Mouse (Mus musculus): ENCODE data around the gene Hnrnpa2b1. TPM values are rescaled to one million over a fixed set of nuclear protein-coding genes. Genes with fewer than 3 reads are reported as not detected.

Hnrnpa2b1 gene
- polyA plus RNA-seq, 1 experiment = 275 TPM

DNA sequence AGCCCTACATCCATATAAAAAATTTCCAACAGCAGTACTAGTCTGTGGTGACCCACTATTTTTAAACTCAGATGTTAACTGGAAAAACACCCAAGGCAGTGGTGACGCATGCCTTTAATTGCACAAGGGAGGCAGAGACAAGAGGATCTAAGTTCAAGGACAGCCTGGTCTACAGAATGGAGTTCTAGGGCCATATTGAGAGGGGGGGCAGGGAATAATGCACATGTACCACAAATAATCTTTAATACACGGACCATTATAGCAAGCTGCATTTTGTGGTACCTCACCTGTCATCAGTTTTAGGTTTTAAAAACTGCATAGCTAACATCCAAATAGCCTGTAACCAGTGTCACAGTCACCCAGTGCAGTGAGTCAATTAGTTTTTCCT, 10.8 kb downstream of the Hnrnpa2b1 start:
- no peak overlapping the region for H3ac ChIP-seq (ENCODE audit: control insufficient read depth, insufficient read length)
- H3K27me3 ChIP-seq (ENCODE audit: control insufficient read depth, insufficient read depth, insufficient read length) = no peaks in the 10 kb centered on the region
- no peak overlapping the region for H3K4me3 ChIP-seq
- H3K36me3 ChIP-seq (ENCODE audit: control insufficient read depth, insufficient read depth) = peaks cover 55% of the 10 kb centered on the region
- no peak for TF ChIP-seq CEBPB (IDR thresholded peaks at IDR 0.05; ENCODE audit: insufficient read depth, poor library complexity, severe bottlenecking)
- peak; percentile 24 for TF ChIP-seq POLR2A (IDR thresholded peaks at IDR 0.05; ENCODE audit: insufficient read length, low read depth)
- no peak for TF ChIP-seq TCF3 (IDR thresholded peaks at IDR 0.05; ENCODE audit: insufficient read length, low read depth)
- peak; percentile 97 for TF ChIP-seq POLR2AphosphoS2 (IDR thresholded peaks at IDR 0.05; ENCODE audit: insufficient read length, low read depth)
- no peak for TF ChIP-seq USF1 (IDR thresholded peaks at IDR 0.05; ENCODE audit: low read depth)
- TF ChIP-seq MYOG (IDR thresholded peaks at IDR 0.05; ENCODE audit: control insufficient read depth in 1 of 3, insufficient read depth in 1 of 3, insufficient read length in 2 of 3, low read depth in 2 of 3) = no peak
- TF ChIP-seq MYOD1 (IDR thresholded peaks at IDR 0.05; ENCODE audit: control insufficient read depth in 1 of 3, insufficient read length in 2 of 3, low read depth in 2 of 3) = no peak
- TF ChIP-seq E2F4 (IDR thresholded peaks at IDR 0.05; ENCODE audit: insufficient read depth) = no peak
- no peak for TF ChIP-seq MAX (IDR thresholded peaks at IDR 0.05; ENCODE audit: low read depth)
- no peak for TF ChIP-seq SRF (IDR thresholded peaks at IDR 0.05; ENCODE audit: control insufficient read depth, insufficient read length, low read depth)
- H3K4me2 ChIP-seq (ENCODE audit: low read depth) = no peak overlapping the region
- peaks cover 12% of the 10 kb centered on the region for H3K79me2 ChIP-seq (ENCODE audit: control insufficient read depth, insufficient read depth)

DNA sequence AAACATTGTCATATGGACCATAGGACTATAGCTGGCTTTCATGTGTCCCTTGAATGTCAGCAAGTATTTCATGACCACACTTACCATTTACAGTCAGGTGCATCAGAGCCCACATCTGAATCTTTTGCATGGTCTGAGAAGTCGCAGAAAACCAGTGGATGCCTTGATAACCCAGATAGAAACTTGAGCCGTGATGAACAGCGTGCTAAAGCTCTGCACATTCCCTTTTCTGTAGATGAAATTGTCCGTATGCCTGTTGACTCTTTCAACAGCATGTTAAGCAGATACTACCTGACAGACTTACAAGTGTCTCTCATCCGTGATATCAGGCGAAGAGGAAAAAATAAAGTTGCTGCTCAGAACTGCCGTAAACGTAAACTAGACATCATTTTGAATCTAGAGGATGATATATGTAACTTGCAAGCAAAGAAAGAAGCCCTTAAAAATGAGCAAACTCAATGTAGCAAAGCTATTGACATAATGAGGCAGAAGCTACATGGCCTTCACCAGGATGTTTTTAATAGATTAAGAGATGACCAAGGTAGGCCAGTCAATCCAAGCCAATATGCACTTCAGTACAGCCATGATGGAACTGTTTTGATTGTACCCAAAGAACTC, 11.8 kb downstream of the Hnrnpa2b1 start:
- peaks cover 44% of the 10 kb centered on the region for H3K36me3 ChIP-seq (ENCODE audit: control insufficient read depth, insufficient read depth)
- no peak overlapping the region for H3K4me3 ChIP-seq
- no peak overlapping the region for H3ac ChIP-seq (ENCODE audit: control insufficient read depth, insufficient read length)
- H3K79me2 ChIP-seq (ENCODE audit: control insufficient read depth, insufficient read depth) = peaks cover 4% of the 10 kb centered on the region
- no peaks in the 10 kb centered on the region for H3K27me3 ChIP-seq (ENCODE audit: control insufficient read depth, insufficient read depth, insufficient read length)
- no peak overlapping the region for H3K4me2 ChIP-seq (ENCODE audit: low read depth)
- no peak for TF ChIP-seq SRF (IDR thresholded peaks at IDR 0.05; ENCODE audit: control insufficient read depth, insufficient read length, low read depth)
- no peak for TF ChIP-seq E2F4 (IDR thresholded peaks at IDR 0.05; ENCODE audit: insufficient read depth)
- TF ChIP-seq POLR2A (IDR thresholded peaks at IDR 0.05; ENCODE audit: insufficient read length, low read depth) = no peak
- TF ChIP-seq MAX (IDR thresholded peaks at IDR 0.05; ENCODE audit: low read depth) = no peak
- no peak for TF ChIP-seq POLR2AphosphoS2 (IDR thresholded peaks at IDR 0.05; ENCODE audit: insufficient read length, low read depth)
- no peak for TF ChIP-seq REST (IDR thresholded peaks at IDR 0.05; ENCODE audit: insufficient read depth, insufficient read length)
- no peak for TF ChIP-seq USF1 (IDR thresholded peaks at IDR 0.05; ENCODE audit: low read depth)
- no peak for TF ChIP-seq MYOD1 (IDR thresholded peaks at IDR 0.05; ENCODE audit: control insufficient read depth in 1 of 3, insufficient read length in 2 of 3, low read depth in 2 of 3)
- TF ChIP-seq CEBPB (IDR thresholded peaks at IDR 0.05; ENCODE audit: insufficient read depth, poor library complexity, severe bottlenecking) = no peak
- no peak for TF ChIP-seq MYOG (IDR thresholded peaks at IDR 0.05; ENCODE audit: control insufficient read depth in 1 of 3, insufficient read depth in 1 of 3, insufficient read length in 2 of 3, low read depth in 2 of 3)

DNA sequence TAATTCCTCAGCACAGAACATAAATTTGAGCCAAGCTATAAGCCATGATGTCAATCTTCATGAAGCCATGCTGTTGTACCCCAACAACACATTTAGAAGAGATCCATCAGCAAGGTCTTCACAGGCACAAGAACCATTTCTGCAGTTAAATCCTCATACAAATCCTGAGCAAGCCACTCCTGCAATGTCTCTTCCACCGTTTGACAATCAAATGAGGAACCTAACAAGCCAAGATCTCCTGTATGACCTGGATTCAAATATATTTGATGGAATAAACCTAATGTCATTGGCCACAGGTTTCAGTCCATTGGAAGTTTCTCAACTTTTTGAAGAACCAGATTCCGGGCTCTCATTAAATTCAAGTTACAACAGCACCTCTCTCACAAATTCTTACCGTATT, 12.4 kb downstream of the Hnrnpa2b1 start:
- no peak overlapping the region for H3K4me2 ChIP-seq (ENCODE audit: low read depth)
- peak; percentile 29 for TF ChIP-seq POLR2AphosphoS2 (IDR thresholded peaks at IDR 0.05; ENCODE audit: insufficient read length, low read depth)
- no peak for TF ChIP-seq USF1 (IDR thresholded peaks at IDR 0.05; ENCODE audit: low read depth)
- peaks cover 4% of the 10 kb centered on the region for H3K79me2 ChIP-seq (ENCODE audit: control insufficient read depth, insufficient read depth)
- H3K36me3 ChIP-seq (ENCODE audit: control insufficient read depth, insufficient read depth) = peaks cover 38% of the 10 kb centered on the region
- no peak overlapping the region for H3ac ChIP-seq (ENCODE audit: control insufficient read depth, insufficient read length)
- no peaks in the 10 kb centered on the region for H3K27me3 ChIP-seq (ENCODE audit: control insufficient read depth, insufficient read depth, insufficient read length)
- no peak overlapping the region for H3K4me3 ChIP-seq

DNA sequence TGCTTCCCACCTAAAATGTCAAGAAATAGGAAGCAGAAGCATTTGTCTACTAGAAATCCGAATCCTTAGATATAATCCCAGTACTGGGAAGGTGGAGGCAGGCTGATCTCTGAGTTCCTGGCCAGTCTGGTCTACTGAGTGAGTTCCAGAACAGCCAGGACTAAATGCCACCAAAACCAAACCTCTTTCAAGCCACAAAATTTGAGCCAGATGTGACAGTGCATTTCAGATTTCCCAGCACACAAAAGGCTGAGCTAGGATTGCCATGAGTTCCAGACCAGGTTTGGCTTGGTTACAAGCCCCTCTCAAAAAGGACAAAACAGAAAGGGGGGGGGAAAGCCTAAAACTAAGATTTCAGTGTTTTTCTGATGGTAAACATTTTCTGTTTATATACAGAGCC, 13.5 kb downstream of the Hnrnpa2b1 start:
- peaks cover 28% of the 10 kb centered on the region for H3K36me3 ChIP-seq (ENCODE audit: control insufficient read depth, insufficient read depth)
- H3K79me2 ChIP-seq (ENCODE audit: control insufficient read depth, insufficient read depth) = peaks cover under 1% of the 10 kb centered on the region
- no peak overlapping the region for H3ac ChIP-seq (ENCODE audit: control insufficient read depth, insufficient read length)
- no peaks in the 10 kb centered on the region for H3K27me3 ChIP-seq (ENCODE audit: control insufficient read depth, insufficient read depth, insufficient read length)
- H3K4me3 ChIP-seq = no peak overlapping the region
- TF ChIP-seq CEBPB (IDR thresholded peaks at IDR 0.05; ENCODE audit: insufficient read depth, poor library complexity, severe bottlenecking) = no peak
- TF ChIP-seq POLR2AphosphoS2 (IDR thresholded peaks at IDR 0.05; ENCODE audit: insufficient read length, low read depth) = peak; percentile 82
- TF ChIP-seq MYOG (IDR thresholded peaks at IDR 0.05; ENCODE audit: control insufficient read depth in 1 of 3, insufficient read depth in 1 of 3, insufficient read length in 2 of 3, low read depth in 2 of 3) = no peak
- no peak for TF ChIP-seq MAX (IDR thresholded peaks at IDR 0.05; ENCODE audit: low read depth)
- no peak for TF ChIP-seq POLR2A (IDR thresholded peaks at IDR 0.05; ENCODE audit: insufficient read length, low read depth)
- TF ChIP-seq TCF3 (IDR thresholded peaks at IDR 0.05; ENCODE audit: insufficient read length, low read depth) = no peak
- TF ChIP-seq REST (IDR thresholded peaks at IDR 0.05; ENCODE audit: insufficient read depth, insufficient read length) = no peak
- no peak for TF ChIP-seq TCF12 (IDR thresholded peaks at IDR 0.05; ENCODE audit: insufficient read depth, poor library complexity, severe bottlenecking)
- H3K4me2 ChIP-seq (ENCODE audit: low read depth) = no peak overlapping the region

DNA sequence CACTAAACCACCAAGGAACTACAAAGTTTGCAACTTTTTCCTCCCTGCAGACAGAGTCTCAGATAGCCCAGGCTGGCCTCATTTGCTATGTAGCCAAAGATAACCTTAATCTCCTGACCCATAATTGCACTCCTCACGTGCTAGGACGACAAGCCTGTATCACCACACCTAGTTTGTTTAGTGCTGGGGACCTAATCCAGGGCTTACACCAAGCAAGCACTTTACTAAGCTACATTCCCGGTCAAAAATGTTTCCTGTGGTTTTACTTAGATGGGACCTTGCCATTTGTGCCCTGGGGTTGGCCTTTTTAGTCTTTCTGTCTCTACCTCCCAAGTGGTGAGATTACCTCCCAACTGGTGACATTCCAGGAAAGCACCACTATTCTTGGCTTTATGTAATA, 14.7 kb downstream of the Hnrnpa2b1 start:
- TF ChIP-seq POLR2AphosphoS2 (IDR thresholded peaks at IDR 0.05; ENCODE audit: insufficient read length, low read depth) (peak; percentile 60), MAX (IDR thresholded peaks at IDR 0.05; ENCODE audit: low read depth) (no peak), MYOD1 (IDR thresholded peaks at IDR 0.05; ENCODE audit: control insufficient read depth in 1 of 3, insufficient read length in 2 of 3, low read depth in 2 of 3) (no peak)
- no peak overlapping the region for H3K4me3 ChIP-seq
- peaks cover 15% of the 10 kb centered on the region for H3K36me3 ChIP-seq (ENCODE audit: control insufficient read depth, insufficient read depth)
- no peaks in the 10 kb centered on the region for H3K79me2 ChIP-seq (ENCODE audit: control insufficient read depth, insufficient read depth)
- no peaks in the 10 kb centered on the region for H3K27me3 ChIP-seq (ENCODE audit: control insufficient read depth, insufficient read depth, insufficient read length)
- no peak overlapping the region for H3K4me2 ChIP-seq (ENCODE audit: low read depth)
- no peak overlapping the region for H3ac ChIP-seq (ENCODE audit: control insufficient read depth, insufficient read length)

Measured in myocyte (in vitro differentiated cells).